Mouse (Mus musculus): ENCODE measurements at regions not wholly inside any gene's neighbourhood (a gene's known extent, or its start where the extent isn't known, plus 50 kb on each side); places are given as distances from the start of the nearest gene placed in this dataset.
"Not testable (repeated sequence)": the region's sequence is repeated elsewhere in the genome, so short reads cannot be mapped to it uniquely, and the experiment has no call there.

GRCm38 (mm10) chr10:111592416-111593149 is 86.5 kb downstream of the Phlda1 start:
- no peak for DNase-seq (ENCODE audit: low spot score in 2 of 2)

- DNase-seq (ENCODE audit: low spot score in 2 of 2), result no peak
Measured at GRCm38 (mm10) chr10:111593280-111593679, 87.2 kb downstream of the Phlda1 start.

GRCm38 (mm10) chr10:111594171-111594570 is 88.1 kb downstream of the Phlda1 start:
- no peak for DNase-seq (ENCODE audit: low spot score in 2 of 2)

GRCm38 (mm10) chr10:111594651-111595050 is 88.6 kb downstream of the Phlda1 start:
- DNase-seq (ENCODE audit: low spot score in 2 of 2), result no peak

GRCm38 (mm10) chr10:111595513-111595995 is 89.5 kb downstream of the Phlda1 start:
- DNase-seq (ENCODE audit: low spot score in 2 of 2), result no peak

GRCm38 (mm10) chr10:111598650-111599049 is 92.6 kb downstream of the Phlda1 start:
- no peak for DNase-seq (ENCODE audit: low spot score in 2 of 2)

- DNase-seq (ENCODE audit: low spot score in 2 of 2), result no peak
Measured at GRCm38 (mm10) chr10:111599297-111600250, 93.5 kb downstream of the Phlda1 start.

GRCm38 (mm10) chr10:111600251-111600620 is 94.2 kb downstream of the Phlda1 start:
- no peak for DNase-seq (ENCODE audit: low spot score in 2 of 2)

GRCm38 (mm10) chr10:111600677-111601099 is 94.6 kb downstream of the Phlda1 start:
- DNase-seq (ENCODE audit: low spot score in 2 of 2), result peak; percentile 33 to 53

GRCm38 (mm10) chr10:111603166-111603565 is 97.1 kb downstream of the Phlda1 start:
- DNase-seq (ENCODE audit: low spot score in 2 of 2), result no peak

- DNase-seq (ENCODE audit: low spot score in 2 of 2), result not testable (repeated sequence)
Measured at GRCm38 (mm10) chr10:111607381-111607780, 101.3 kb downstream of the Phlda1 start.

GRCm38 (mm10) chr10:111608385-111609093 is 102.5 kb downstream of the Phlda1 start:
- DNase-seq (ENCODE audit: low spot score in 2 of 2), result no peak

- no peak for DNase-seq (ENCODE audit: low spot score in 2 of 2)
Measured at GRCm38 (mm10) chr10:111609889-111610288, 103.8 kb downstream of the Phlda1 start.

- DNase-seq (ENCODE audit: low spot score in 2 of 2), result no peak
Measured at GRCm38 (mm10) chr10:111619627-111620270, 113.7 kb downstream of the Phlda1 start.

GRCm38 (mm10) chr10:111620927-111621676 is 115.0 kb downstream of the Phlda1 start:
- no peak for DNase-seq (ENCODE audit: low spot score in 2 of 2)

GRCm38 (mm10) chr10:111622789-111623188 is 116.7 kb downstream of the Phlda1 start:
- no peak for DNase-seq (ENCODE audit: low spot score in 2 of 2)

- DNase-seq (ENCODE audit: low spot score in 2 of 2), result no peak
Measured at GRCm38 (mm10) chr10:111624021-111624420, 117.9 kb downstream of the Phlda1 start.

GRCm38 (mm10) chr10:111624624-111625023 is 118.5 kb downstream of the Phlda1 start:
- no peak for DNase-seq (ENCODE audit: low spot score in 2 of 2)

GRCm38 (mm10) chr10:111625573-111625972 is 119.5 kb downstream of the Phlda1 start:
- no peak for DNase-seq (ENCODE audit: low spot score in 2 of 2)

GRCm38 (mm10) chr10:111626009-111626408 is 119.9 kb downstream of the Phlda1 start:
- no peak for DNase-seq (ENCODE audit: low spot score in 2 of 2)

- no peak for DNase-seq (ENCODE audit: low spot score in 2 of 2)
Measured at GRCm38 (mm10) chr10:111636283-111636682, 130.2 kb downstream of the Phlda1 start.

All from frontal cortex, postnatal 14 days (tissue).